Mouse (Mus musculus): ENCODE measurements around the gene Ptprm. TPM values are rescaled to one million over a fixed set of nuclear protein-coding genes. Genes with fewer than 3 reads are reported as not detected.

The Ptprm gene
- polyA plus RNA-seq, 1 experiment from 2014 or later = 19.5 TPM

DNA sequence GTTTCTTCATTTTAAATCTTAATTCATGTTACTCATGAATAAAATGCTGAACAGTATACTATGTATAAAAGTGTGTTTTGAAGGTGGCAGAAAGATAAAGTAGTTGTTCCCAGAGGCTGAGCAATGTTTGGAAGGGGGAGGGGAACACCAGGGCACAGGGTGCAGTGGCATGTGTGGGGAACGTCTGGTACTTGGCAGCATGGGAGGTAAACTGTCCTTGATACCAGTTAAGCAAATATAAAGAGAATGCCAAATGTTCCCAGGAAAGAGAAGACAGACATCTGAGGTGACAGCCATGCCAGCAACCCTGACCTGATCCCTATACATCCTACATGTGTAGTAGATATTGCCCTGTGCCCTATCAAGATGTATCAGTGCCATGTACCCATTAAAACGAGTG, 472.0 kb downstream of the Ptprm start:
- 41% methylated on average over 2 of the region's 2 CpGs for WGBS

DNA sequence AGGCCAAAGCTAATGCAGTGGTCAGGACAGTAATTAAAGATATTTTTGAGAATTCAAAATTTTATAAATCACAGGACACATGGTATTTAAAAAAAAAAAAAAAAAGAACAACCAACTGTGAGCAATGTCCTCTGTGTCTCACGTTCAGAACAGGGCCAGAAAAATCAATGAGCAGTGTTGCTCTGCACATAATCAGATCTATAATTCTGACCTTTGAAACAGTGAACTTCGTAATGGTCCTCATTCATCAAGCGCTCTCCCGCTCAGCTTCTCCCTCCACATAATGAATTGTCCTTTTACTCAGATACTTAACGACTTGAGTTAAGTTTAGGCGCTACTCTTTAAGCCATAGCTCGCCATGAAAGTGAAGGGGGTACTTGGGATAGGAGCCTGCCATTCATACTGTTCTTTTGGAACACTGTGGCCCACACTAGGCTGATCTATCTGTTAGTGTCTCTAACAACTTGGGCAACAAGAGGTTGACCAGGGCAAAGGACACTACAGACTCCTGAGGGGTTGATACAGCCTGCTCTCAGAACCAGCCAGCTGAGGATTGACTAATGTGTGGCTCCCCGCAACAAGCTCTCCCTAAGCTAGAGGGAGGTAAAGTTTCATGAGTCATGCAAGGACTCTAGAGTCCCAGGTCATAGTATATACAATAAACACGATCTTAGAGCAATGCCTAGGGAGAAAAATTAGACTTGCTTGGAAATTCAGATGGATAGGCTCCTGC, 473.1 kb downstream of the Ptprm start:
- Histone ChIP-seq H3K27ac (replicated peaks in 1 of 2; ENCODE audit: control insufficient read depth in 1 of 2, insufficient read depth in 1 of 2, low read depth in 2 of 2, low read length in 2 of 2) (no peak overlapping the region), H3K9ac (ENCODE audit: low read length) (no peak overlapping the region), H3K4me2 (ENCODE audit: low read length) (no peak overlapping the region), H3K27me3 (ENCODE audit: control insufficient read depth, insufficient read depth, low read length) (no peaks in the 10 kb centered on the region), H3K36me3 (ENCODE audit: control insufficient read depth, insufficient read depth, low read length) (no peaks in the 10 kb centered on the region), H3K4me1 (ENCODE audit: control insufficient read depth in 2 of 2, insufficient read depth in 2 of 2, low read length in 2 of 2) (no peaks in the 10 kb centered on the region), H3K4me3 (ENCODE audit: control insufficient read depth in 1 of 2, insufficient read depth in 1 of 2, low read depth in 1 of 2, low read length in 2 of 2) (no peak overlapping the region), H3K9me3 (ENCODE audit: control insufficient read depth, low read length) (no peaks in the 10 kb centered on the region)
- ATAC-seq (ENCODE audit: insufficient number of reproducible peaks, insufficient read depth, low FRiP score, low read depth) = no peak
- 82% methylated on average over 9 of the region's 9 CpGs for WGBS

More for the DNA sequence above, 472.0 kb downstream of the Ptprm start:
- no peaks in the 10 kb centered on the region for H3K36me3 ChIP-seq (ENCODE audit: control insufficient read depth, insufficient read depth, low read length)
- H3K27me3 ChIP-seq (ENCODE audit: control insufficient read depth, insufficient read depth, low read length) = no peaks in the 10 kb centered on the region
- H3K27ac ChIP-seq (replicated peaks in 1 of 2; ENCODE audit: control insufficient read depth in 1 of 2, insufficient read depth in 1 of 2, low read depth in 2 of 2, low read length in 2 of 2) = no peak overlapping the region
- H3K4me2 ChIP-seq (ENCODE audit: low read length) = no peak overlapping the region
- H3K9ac ChIP-seq (ENCODE audit: low read length) = no peak overlapping the region
- no peak overlapping the region for H3K4me3 ChIP-seq (ENCODE audit: control insufficient read depth in 1 of 2, insufficient read depth in 1 of 2, low read depth in 1 of 2, low read length in 2 of 2)
- no peaks in the 10 kb centered on the region for H3K9me3 ChIP-seq (ENCODE audit: control insufficient read depth, low read length)
- no peak for ATAC-seq (ENCODE audit: insufficient number of reproducible peaks, insufficient read depth, low FRiP score, low read depth)
- H3K4me1 ChIP-seq (ENCODE audit: control insufficient read depth in 2 of 2, insufficient read depth in 2 of 2, low read length in 2 of 2) = no peaks in the 10 kb centered on the region

DNA sequence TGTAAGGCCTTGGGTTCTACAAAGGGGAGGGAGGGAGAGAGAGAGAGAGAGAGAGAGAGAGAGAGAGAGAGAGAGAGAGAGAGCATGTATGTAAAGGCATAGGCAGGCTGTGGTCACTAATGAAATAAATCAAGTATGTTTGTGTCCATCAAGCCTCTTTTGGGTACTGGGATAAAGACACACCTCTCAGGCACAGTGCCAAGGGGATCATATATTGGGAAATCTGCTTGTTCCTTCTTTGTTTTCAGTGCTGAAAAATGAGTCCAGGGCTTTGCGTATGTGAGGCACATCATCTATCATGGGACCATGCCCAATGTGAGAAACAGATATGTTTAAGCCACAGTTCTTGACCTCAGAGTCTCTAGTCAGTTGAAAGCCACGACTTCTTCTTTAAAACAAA, 475.1 kb downstream of the Ptprm start:
- H3K9ac ChIP-seq (ENCODE audit: low read length) = no peak overlapping the region
- H3K4me3 ChIP-seq (ENCODE audit: control insufficient read depth in 1 of 2, insufficient read depth in 1 of 2, low read depth in 1 of 2, low read length in 2 of 2) = no peak overlapping the region
- no peak overlapping the region for H3K27ac ChIP-seq (replicated peaks in 1 of 2; ENCODE audit: control insufficient read depth in 1 of 2, insufficient read depth in 1 of 2, low read depth in 2 of 2, low read length in 2 of 2)
- 73% methylated on average over 2 of the region's 2 CpGs for WGBS
- no peak for ATAC-seq (ENCODE audit: insufficient number of reproducible peaks, insufficient read depth, low FRiP score, low read depth)
- H3K9me3 ChIP-seq (ENCODE audit: control insufficient read depth, low read length) = no peaks in the 10 kb centered on the region
- no peaks in the 10 kb centered on the region for H3K36me3 ChIP-seq (ENCODE audit: control insufficient read depth, insufficient read depth, low read length)
- no peaks in the 10 kb centered on the region for H3K27me3 ChIP-seq (ENCODE audit: control insufficient read depth, insufficient read depth, low read length)
- no peak overlapping the region for H3K4me2 ChIP-seq (ENCODE audit: low read length)
- H3K4me1 ChIP-seq (ENCODE audit: control insufficient read depth in 2 of 2, insufficient read depth in 2 of 2, low read length in 2 of 2) = no peaks in the 10 kb centered on the region

DNA sequence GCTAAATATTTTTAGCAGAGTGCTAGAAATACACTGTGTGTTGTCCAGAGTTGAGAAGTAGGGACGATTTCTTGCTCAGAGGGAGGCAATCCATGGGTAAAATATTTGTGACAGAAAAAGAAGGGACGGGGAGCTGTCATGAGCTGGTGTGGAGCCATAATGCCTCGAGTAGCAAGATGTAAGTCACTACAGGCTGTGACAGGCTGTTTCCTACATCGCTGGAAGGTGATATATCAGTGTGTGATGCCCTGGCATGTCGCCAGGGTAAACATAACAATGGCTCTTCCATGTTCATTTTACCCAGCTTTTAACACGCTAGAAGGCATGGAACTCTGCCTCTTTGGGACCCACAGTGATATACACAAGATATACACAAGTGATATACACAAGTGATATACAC, 476.7 kb downstream of the Ptprm start:
- Histone ChIP-seq H3K36me3 (ENCODE audit: control insufficient read depth, insufficient read depth, low read length) (no peaks in the 10 kb centered on the region), H3K27ac (replicated peaks in 1 of 2; ENCODE audit: control insufficient read depth in 1 of 2, insufficient read depth in 1 of 2, low read depth in 2 of 2, low read length in 2 of 2) (no peak overlapping the region), H3K4me1 (ENCODE audit: control insufficient read depth in 2 of 2, insufficient read depth in 2 of 2, low read length in 2 of 2) (no peaks in the 10 kb centered on the region), H3K9ac (ENCODE audit: low read length) (no peak overlapping the region), H3K4me2 (ENCODE audit: low read length) (no peak overlapping the region), H3K9me3 (ENCODE audit: control insufficient read depth, low read length) (no peaks in the 10 kb centered on the region), H3K4me3 (ENCODE audit: control insufficient read depth in 1 of 2, insufficient read depth in 1 of 2, low read depth in 1 of 2, low read length in 2 of 2) (no peak overlapping the region), H3K27me3 (ENCODE audit: control insufficient read depth, insufficient read depth, low read length) (no peaks in the 10 kb centered on the region)
- WGBS = 41% methylated on average over 6 of the region's 6 CpGs
- ATAC-seq (ENCODE audit: insufficient number of reproducible peaks, insufficient read depth, low FRiP score, low read depth) = no peak

- Histone ChIP-seq H3K9ac (ENCODE audit: low read length) (no peak overlapping the region), H3K27ac (replicated peaks in 1 of 2; ENCODE audit: control insufficient read depth in 1 of 2, insufficient read depth in 1 of 2, low read depth in 2 of 2, low read length in 2 of 2) (no peak overlapping the region), H3K36me3 (ENCODE audit: control insufficient read depth, insufficient read depth, low read length) (no peaks in the 10 kb centered on the region), H3K9me3 (ENCODE audit: control insufficient read depth, low read length) (no peaks in the 10 kb centered on the region), H3K4me3 (ENCODE audit: control insufficient read depth in 1 of 2, insufficient read depth in 1 of 2, low read depth in 1 of 2, low read length in 2 of 2) (no peak overlapping the region), H3K27me3 (ENCODE audit: control insufficient read depth, insufficient read depth, low read length) (no peaks in the 10 kb centered on the region), H3K4me2 (ENCODE audit: low read length) (no peak overlapping the region), H3K4me1 (ENCODE audit: control insufficient read depth in 2 of 2, insufficient read depth in 2 of 2, low read length in 2 of 2) (no peaks in the 10 kb centered on the region)
- WGBS = 88% methylated on average over 11 of the region's 11 CpGs
- ATAC-seq (ENCODE audit: insufficient number of reproducible peaks, insufficient read depth, low FRiP score, low read depth) = no peak
Measured at GRCm38 (mm10) chr17:66874810-66875209, 479.4 kb downstream of the Ptprm start.

- Histone ChIP-seq H3K9ac (ENCODE audit: low read length) (no peak overlapping the region), H3K9me3 (ENCODE audit: control insufficient read depth, low read length) (no peaks in the 10 kb centered on the region), H3K36me3 (ENCODE audit: control insufficient read depth, insufficient read depth, low read length) (no peaks in the 10 kb centered on the region), H3K27me3 (ENCODE audit: control insufficient read depth, insufficient read depth, low read length) (no peaks in the 10 kb centered on the region), H3K4me3 (ENCODE audit: control insufficient read depth in 1 of 2, insufficient read depth in 1 of 2, low read depth in 1 of 2, low read length in 2 of 2) (no peak overlapping the region), H3K4me2 (ENCODE audit: low read length) (no peak overlapping the region), H3K27ac (replicated peaks in 1 of 2; ENCODE audit: control insufficient read depth in 1 of 2, insufficient read depth in 1 of 2, low read depth in 2 of 2, low read length in 2 of 2) (no peak overlapping the region), H3K4me1 (ENCODE audit: control insufficient read depth in 2 of 2, insufficient read depth in 2 of 2, low read length in 2 of 2) (no peaks in the 10 kb centered on the region)
- 66% methylated on average over 4 of the region's 4 CpGs for WGBS
- ATAC-seq (ENCODE audit: insufficient number of reproducible peaks, insufficient read depth, low FRiP score, low read depth) = no peak
Measured at GRCm38 (mm10) chr17:66871396-66871795, 482.9 kb downstream of the Ptprm start.

DNA sequence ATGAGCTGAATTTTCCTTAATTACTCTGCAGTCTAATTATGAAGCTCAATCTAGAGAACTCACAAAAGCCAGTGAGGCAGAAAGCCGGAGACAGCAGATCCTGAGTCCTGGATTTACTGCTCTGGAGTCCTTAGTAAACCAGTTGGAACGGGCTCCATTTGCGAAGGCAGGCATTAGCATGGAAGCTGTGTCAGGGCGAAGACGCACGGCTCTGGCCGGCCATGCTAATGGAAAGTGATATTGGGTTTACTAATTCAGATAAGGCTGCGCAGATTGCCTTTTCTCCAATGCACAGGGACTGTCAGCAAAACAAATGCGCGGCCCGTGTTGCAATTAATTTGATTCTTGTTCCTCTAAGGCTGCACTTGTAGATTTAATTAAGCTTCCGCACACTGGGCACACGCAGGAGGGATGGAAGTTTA, 484.7 kb downstream of the Ptprm start:
- no peak overlapping the region for H3K4me3 ChIP-seq (ENCODE audit: control insufficient read depth in 1 of 2, insufficient read depth in 1 of 2, low read depth in 1 of 2, low read length in 2 of 2)
- no peak overlapping the region for H3K4me2 ChIP-seq (ENCODE audit: low read length)
- no peaks in the 10 kb centered on the region for H3K9me3 ChIP-seq (ENCODE audit: control insufficient read depth, low read length)
- 91% methylated on average over 13 of the region's 13 CpGs for WGBS
- H3K36me3 ChIP-seq (ENCODE audit: control insufficient read depth, insufficient read depth, low read length) = no peaks in the 10 kb centered on the region
- H3K9ac ChIP-seq (ENCODE audit: low read length) = no peak overlapping the region
- ATAC-seq (ENCODE audit: insufficient number of reproducible peaks, insufficient read depth, low FRiP score, low read depth) = no peak
- no peaks in the 10 kb centered on the region for H3K4me1 ChIP-seq (ENCODE audit: control insufficient read depth in 2 of 2, insufficient read depth in 2 of 2, low read length in 2 of 2)
- no peak overlapping the region for H3K27ac ChIP-seq (replicated peaks in 1 of 2; ENCODE audit: control insufficient read depth in 1 of 2, insufficient read depth in 1 of 2, low read depth in 2 of 2, low read length in 2 of 2)
- H3K27me3 ChIP-seq (ENCODE audit: control insufficient read depth, insufficient read depth, low read length) = no peaks in the 10 kb centered on the region

DNA sequence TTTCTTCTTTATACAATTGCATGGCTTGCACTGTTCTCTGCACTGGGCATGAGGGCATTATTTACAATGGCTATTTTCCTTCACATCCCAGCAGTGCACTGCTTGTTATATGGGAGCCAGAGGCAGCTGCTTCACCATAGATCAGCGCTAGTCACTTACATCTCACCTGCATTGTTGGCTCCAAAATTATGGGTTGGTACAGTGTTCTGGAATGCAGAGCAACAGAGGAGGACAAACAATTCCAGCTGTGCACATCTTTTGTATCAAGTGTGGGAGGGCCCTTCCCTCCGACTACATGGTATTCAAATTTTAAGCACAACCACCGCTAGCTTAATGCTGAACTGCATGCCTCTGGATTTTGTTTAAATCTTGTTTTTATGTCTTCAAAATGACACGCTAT, 489.8 kb downstream of the Ptprm start:
- Histone ChIP-seq H3K4me2 (ENCODE audit: low read length) (no peak overlapping the region), H3K4me3 (ENCODE audit: control insufficient read depth in 1 of 2, insufficient read depth in 1 of 2, low read depth in 1 of 2, low read length in 2 of 2) (no peak overlapping the region), H3K27me3 (ENCODE audit: control insufficient read depth, insufficient read depth, low read length) (no peaks in the 10 kb centered on the region), H3K9me3 (ENCODE audit: control insufficient read depth, low read length) (no peaks in the 10 kb centered on the region), H3K4me1 (ENCODE audit: control insufficient read depth in 2 of 2, insufficient read depth in 2 of 2, low read length in 2 of 2) (no peaks in the 10 kb centered on the region), H3K27ac (replicated peaks in 1 of 2; ENCODE audit: control insufficient read depth in 1 of 2, insufficient read depth in 1 of 2, low read depth in 2 of 2, low read length in 2 of 2) (no peak overlapping the region), H3K9ac (ENCODE audit: low read length) (no peak overlapping the region), H3K36me3 (ENCODE audit: control insufficient read depth, insufficient read depth, low read length) (no peaks in the 10 kb centered on the region)
- 76% methylated on average over 4 of the region's 4 CpGs for WGBS
- no peak for ATAC-seq (ENCODE audit: insufficient number of reproducible peaks, insufficient read depth, low FRiP score, low read depth)
